Comparison of ENCODE assay signal across 21 mouse cellular contexts in genomic region chr1:50572066-50572465, GRCm38 (mm10).
"Had no signal": no experiment of that assay in that cellular context is flagged by ENCODE, and none has a peak within 500 bp of the region (broad histone marks: within the 10 kb centered on the region; RNA-seq: fewer than 3 reads in every experiment).

No protein-coding gene starts in this region.

- H3K9ac ChIP-seq: limb, embryonic 12.5 days; limb, embryonic 15.5 days; liver, embryonic 14.5 days; liver, postnatal 0 days; lung, embryonic 14.5 days; midbrain, embryonic 12.5 days; midbrain, embryonic 15.5 days; neural tube, embryonic 12.5 days; neural tube, embryonic 15.5 days had no signal

- H3K36me3 ChIP-seq: limb, embryonic 12.5 days; limb, embryonic 15.5 days; midbrain, embryonic 12.5 days; midbrain, embryonic 15.5 days; neural tube, embryonic 12.5 days; neural tube, embryonic 15.5 days had no signal

- H3K27me3 ChIP-seq: limb, embryonic 12.5 days; limb, embryonic 15.5 days; midbrain, embryonic 12.5 days; midbrain, embryonic 15.5 days; neural tube, embryonic 12.5 days; neural tube, embryonic 15.5 days had no signal

- H3K27ac ChIP-seq: limb, embryonic 12.5 days; limb, embryonic 15.5 days; liver, embryonic 14.5 days; macrophage; midbrain, embryonic 12.5 days; midbrain, embryonic 15.5 days; neural tube, embryonic 12.5 days; neural tube, embryonic 15.5 days had no signal

- DNase-seq: kidney, adult 18-20 months; kidney, adult 9 months; kidney, postnatal 14 days; kidney, postnatal 4 days; liver, postnatal 0 days; lung, embryonic 14.5 days; retina, postnatal 1 day; right cerebral cortex, postnatal 14 days; thymus, adult 2 months; thymus, postnatal 14 days; thymus, postnatal 4 days had no signal

- H3K4me1 ChIP-seq: limb, embryonic 12.5 days; limb, embryonic 15.5 days; midbrain, embryonic 12.5 days; midbrain, embryonic 15.5 days; neural tube, embryonic 12.5 days; neural tube, embryonic 15.5 days had no signal

- ATAC-seq: liver, postnatal 0 days; lung, postnatal 0 days; midbrain, embryonic 15.5 days had no signal

- H3K9me3 ChIP-seq: limb, embryonic 12.5 days; limb, embryonic 15.5 days; midbrain, embryonic 12.5 days; midbrain, embryonic 15.5 days; neural tube, embryonic 12.5 days; neural tube, embryonic 15.5 days had no signal

- H3K4me2 ChIP-seq: limb, embryonic 12.5 days; limb, embryonic 15.5 days; liver, embryonic 11.5 days; lung, embryonic 14.5 days; midbrain, embryonic 12.5 days; midbrain, embryonic 15.5 days; neural tube, embryonic 12.5 days; neural tube, embryonic 15.5 days had no signal

- H3K4me3 ChIP-seq: limb, embryonic 12.5 days; limb, embryonic 15.5 days; midbrain, embryonic 12.5 days; midbrain, embryonic 15.5 days; neural tube, embryonic 12.5 days; neural tube, embryonic 15.5 days had no signal
